Mouse (Mus musculus) C2C12 (cell line): ENCODE results near the gene Fbxw10.

Experiments used
- CTCF ChIP-seq: IDR thresholded peaks from one replicate; pipeline ENCODE4 v1.5.1; 2011; ENCODE audit not compliant: control insufficient read depth, insufficient read depth, insufficient read length
- MAX ChIP-seq: IDR thresholded peaks from one replicate; pipeline ENCODE4 v1.6.1; 2011; ENCODE audit warnings: mild to moderate bottlenecking, control low read depth
- MYOG ChIP-seq: IDR thresholded peaks from one replicate; pipeline ENCODE4 v1.6.1; 2011; ENCODE audit not compliant: control insufficient read depth, insufficient read length; ENCODE audit errors: extremely low read depth

GRCm38 (mm10) chr11:62825222-62826105, 21.4 kb upstream of the Fbxw10 start:
- TF ChIP-seq CTCF (no peak), MAX (no peak), MYOG (no peak)
